Mouse (Mus musculus): ENCODE results near the gene Asb16. TPM values are rescaled to one million over a fixed set of nuclear protein-coding genes. Genes with fewer than 3 reads are reported as not detected.

Asb16 gene
- polyA plus RNA-seq, 1 experiment = 0.37 TPM

GRCm38 (mm10) chr11:102225221-102225620, 43.3 kb upstream of the Asb16 start:
- peaks cover 19% of the 10 kb centered on the region for H3K4me1 ChIP-seq (ENCODE audit: control insufficient read depth, insufficient read depth, low read length)
- TF ChIP-seq CTCF (IDR thresholded peaks at IDR 0.05; ENCODE audit: borderline replicate concordance, insufficient read depth, low read length) = no peak
- no peak for TF ChIP-seq POLR2A (IDR thresholded peaks at IDR 0.05; ENCODE audit: low read depth, low read length)
- H3K27ac ChIP-seq (ENCODE audit: insufficient read depth, low read length) = peak overlapping the region; percentile 62
- H3K4me3 ChIP-seq (ENCODE audit: insufficient read depth, low read length) = no peak overlapping the region

GRCm38 (mm10) chr11:102226067-102226978, 42.2 kb upstream of the Asb16 start:
- TF ChIP-seq CTCF (IDR thresholded peaks at IDR 0.05; ENCODE audit: borderline replicate concordance, insufficient read depth, low read length) (no peak), POLR2A (IDR thresholded peaks at IDR 0.05; ENCODE audit: low read depth, low read length) (no peak)
- H3K27ac ChIP-seq (ENCODE audit: insufficient read depth, low read length) = peak overlapping the region; percentile 62
- peaks cover 19% of the 10 kb centered on the region for H3K4me1 ChIP-seq (ENCODE audit: control insufficient read depth, insufficient read depth, low read length)
- H3K4me3 ChIP-seq (ENCODE audit: insufficient read depth, low read length) = no peak overlapping the region

GRCm38 (mm10) chr11:102227270-102228190, 41.0 kb upstream of the Asb16 start:
- peaks cover 19% of the 10 kb centered on the region for H3K4me1 ChIP-seq (ENCODE audit: control insufficient read depth, insufficient read depth, low read length)
- TF ChIP-seq CTCF (IDR thresholded peaks at IDR 0.05; ENCODE audit: borderline replicate concordance, insufficient read depth, low read length) (no peak), POLR2A (IDR thresholded peaks at IDR 0.05; ENCODE audit: low read depth, low read length) (no peak)
- peak overlapping the region; percentile 70; the same call in 1 of the 2 replicates for H3K4me3 ChIP-seq (ENCODE audit: insufficient read depth, low read length)
- no peak overlapping the region for H3K27ac ChIP-seq (ENCODE audit: insufficient read depth, low read length)

GRCm38 (mm10) chr11:102228191-102228545, 40.4 kb upstream of the Asb16 start:
- no peak for TF ChIP-seq POLR2A (IDR thresholded peaks at IDR 0.05; ENCODE audit: low read depth, low read length)
- no peak for TF ChIP-seq CTCF (IDR thresholded peaks at IDR 0.05; ENCODE audit: borderline replicate concordance, insufficient read depth, low read length)
- Histone ChIP-seq H3K4me3 (ENCODE audit: insufficient read depth, low read length) (peak overlapping the region; percentile 70), H3K27ac (ENCODE audit: insufficient read depth, low read length) (no peak overlapping the region), H3K4me1 (ENCODE audit: control insufficient read depth, insufficient read depth, low read length) (peaks cover 19% of the 10 kb centered on the region)

- Histone ChIP-seq H3K4me3 (ENCODE audit: insufficient read depth, low read length) (peak overlapping the region; percentile 70), H3K27ac (ENCODE audit: insufficient read depth, low read length) (no peak overlapping the region), H3K4me1 (ENCODE audit: control insufficient read depth, insufficient read depth, low read length) (peaks cover 16% of the 10 kb centered on the region)
- no peak for TF ChIP-seq CTCF (IDR thresholded peaks at IDR 0.05; ENCODE audit: borderline replicate concordance, insufficient read depth, low read length)
- TF ChIP-seq POLR2A (IDR thresholded peaks at IDR 0.05; ENCODE audit: low read depth, low read length) = no peak
Observed at GRCm38 (mm10) chr11:102228646-102229268, 39.8 kb upstream of the Asb16 start.

- no peak for TF ChIP-seq POLR2A (IDR thresholded peaks at IDR 0.05; ENCODE audit: low read depth, low read length)
- no peak for TF ChIP-seq CTCF (IDR thresholded peaks at IDR 0.05; ENCODE audit: borderline replicate concordance, insufficient read depth, low read length)
- Histone ChIP-seq H3K27ac (ENCODE audit: insufficient read depth, low read length) (no peak overlapping the region), H3K4me1 (ENCODE audit: control insufficient read depth, insufficient read depth, low read length) (peaks cover 11% of the 10 kb centered on the region), H3K4me3 (ENCODE audit: insufficient read depth, low read length) (peak overlapping the region; percentile 70)
Observed at GRCm38 (mm10) chr11:102229331-102229953, 39.1 kb upstream of the Asb16 start.

- TF ChIP-seq CTCF (IDR thresholded peaks at IDR 0.05; ENCODE audit: borderline replicate concordance, insufficient read depth, low read length) = no peak
- TF ChIP-seq POLR2A (IDR thresholded peaks at IDR 0.05; ENCODE audit: low read depth, low read length) = peak; percentile 81
- Histone ChIP-seq H3K4me1 (ENCODE audit: control insufficient read depth, insufficient read depth, low read length) (peaks cover 7% of the 10 kb centered on the region; the same call in 1 of the 2 replicates), H3K4me3 (ENCODE audit: insufficient read depth, low read length) (peak within 1 kb of the TSS; percentile 70), H3K27ac (ENCODE audit: insufficient read depth, low read length) (peak within 1 kb of the TSS; percentile 67)
Observed at GRCm38 (mm10) chr11:102230006-102230741, 38.4 kb upstream of the Asb16 start, which contains the start of gene Hdac5. TSS of gene Hdac5 (minus strand) at chr11:102230166.

- Histone ChIP-seq H3K4me3 (ENCODE audit: insufficient read depth, low read length) (no peak overlapping the region), H3K4me1 (ENCODE audit: control insufficient read depth, insufficient read depth, low read length) (no peaks in the 10 kb centered on the region), H3K27ac (ENCODE audit: insufficient read depth, low read length) (no peak overlapping the region)
- no peak for TF ChIP-seq CTCF (IDR thresholded peaks at IDR 0.05; ENCODE audit: borderline replicate concordance, insufficient read depth, low read length)
- no peak for TF ChIP-seq POLR2A (IDR thresholded peaks at IDR 0.05; ENCODE audit: low read depth, low read length)
Observed at GRCm38 (mm10) chr11:102236022-102236421, 32.5 kb upstream of the Asb16 start.
